Mouse (Mus musculus) T-helper 2 cell (primary cell): ENCODE measurements around the gene Ssbp4.

ENCODE experiments used
- in situ Hi-C: fragments of 300-600 bp; cut with MboI, MseI; formaldehyde crosslinking; loops from one replicate; pipeline ENCODE4 v1.15.1; 2025; ENCODE audit warnings: high pct_unique_total_duplicates

Ssbp4 gene

GRCm38 (mm10) chr8:70555079-70555747 is 53.5 kb downstream of the Ssbp4 start:
- in situ Hi-C loops, result no loop called here

- in situ Hi-C loops, result loop anchor here (5.0 kb wide), 2 partner anchors 34 to 84 kb away; no protein-coding TSS in a partner anchor
These were observed 54.9 kb downstream of the Ssbp4 start for GRCm38 (mm10) chr8:70553740-70554139.

GRCm38 (mm10) chr8:70552836-70553235 is 55.8 kb downstream of the Ssbp4 start:
- in situ Hi-C loops, result loop anchor here (5.0 kb wide), 2 partner anchors 34 to 84 kb away; no protein-coding TSS in a partner anchor

- in situ Hi-C loops, result loop anchor here (5.0 kb wide), 2 partner anchors 36 to 86 kb away; no protein-coding TSS in a partner anchor
These were observed 57.0 kb downstream of the Ssbp4 start for GRCm38 (mm10) chr8:70551558-70552161.

GRCm38 (mm10) chr8:70549412-70550184 is 59.1 kb downstream of the Ssbp4 start:
- in situ Hi-C loops, result loop anchor here (5.0 kb wide), 2 partner anchors 38 to 88 kb away; no protein-coding TSS in a partner anchor

- in situ Hi-C loops, result no loop called here
These were observed 60.9 kb downstream of the Ssbp4 start for GRCm38 (mm10) chr8:70547762-70548161.
